10 mouse cellular contexts compared by ENCODE assay signal in genomic region chr16:13673114-13673513, GRCm38 (mm10). TPM values are rescaled to one million over a fixed set of nuclear protein-coding genes. Genes with fewer than 3 reads are reported as not detected.
A peak's percentile ranks its signal among the peaks of the same experiment; 100 is the strongest.
DNase-seq lines count a peak whose midpoint lies in the region; ATAC-seq and TF ChIP-seq lines count a peak whose summit lies in the region.
"Had no signal": no experiment of that assay in that cellular context is flagged by ENCODE, and none has a peak within 500 bp of the region (broad histone marks: within the 10 kb centered on the region; RNA-seq: fewer than 3 reads in every experiment).

No protein-coding gene starts in this region.

- no peak overlapping the region for H3K27ac ChIP-seq in lung, embryonic 14.5 days (ENCODE audit: low read depth)
- no peak overlapping the region for H3K27ac ChIP-seq in forebrain, embryonic 14.5 days (ENCODE audit: low read depth, low read length)
- no peak overlapping the region for H3K27ac ChIP-seq in limb, embryonic 13.5 days
- no peak overlapping the region for H3K27ac ChIP-seq in neural tube, embryonic 15.5 days (replicated peaks)

- no peak for DNase-seq in lung, embryonic 14.5 days
- DNase-seq in lung, adult 18-20 months = no peak
- DNase-seq in forebrain, embryonic 14.5 days (ENCODE audit: low spot score) = no peak
- no peak for DNase-seq in left cerebral cortex, adult 18-20 months (ENCODE audit: low spot score in 2 of 2)
- DNase-seq in urinary bladder, adult 2 months (ENCODE audit: low spot score) = no peak
- DNase-seq in layer of hippocampus, adult 9-10 months (ENCODE audit: low spot score) = no peak

- peak overlapping the region; percentile 97 for H3K4me3 ChIP-seq in lung, embryonic 14.5 days (ENCODE audit: low read depth, low read length)
- H3K4me3 ChIP-seq in forebrain, embryonic 14.5 days (ENCODE audit: low read depth, low read length) = peak overlapping the region; percentile 90; the same call in 1 of the 2 replicates
- H3K4me3 ChIP-seq in limb, embryonic 13.5 days = peak overlapping the region; percentile 96
- H3K4me3 ChIP-seq in neural tube, embryonic 15.5 days (replicated peaks) = peak overlapping the region; percentile 98

- H3K4me1 ChIP-seq in lung, embryonic 14.5 days (ENCODE audit: insufficient read depth) = no peaks in the 10 kb centered on the region
- H3K4me1 ChIP-seq in forebrain, embryonic 14.5 days (ENCODE audit: control insufficient read depth, insufficient read depth, low read length) = peaks cover 9% of the 10 kb centered on the region
- peaks cover 10% of the 10 kb centered on the region for H3K4me1 ChIP-seq in limb, embryonic 13.5 days
- peaks cover 21% of the 10 kb centered on the region for H3K4me1 ChIP-seq in neural tube, embryonic 15.5 days

- no peaks in the 10 kb centered on the region for H3K9me3 ChIP-seq in lung, embryonic 14.5 days (ENCODE audit: low read depth, low read length)
- H3K9me3 ChIP-seq in forebrain, embryonic 14.5 days (replicated peaks; ENCODE audit: control insufficient read depth, low read length) = no peaks in the 10 kb centered on the region
- no peaks in the 10 kb centered on the region for H3K9me3 ChIP-seq in limb, embryonic 13.5 days
- H3K9me3 ChIP-seq in neural tube, embryonic 15.5 days (replicated peaks) = no peaks in the 10 kb centered on the region

- peaks cover 18% of the 10 kb centered on the region for H3K36me3 ChIP-seq in lung, embryonic 14.5 days (ENCODE audit: insufficient read depth)
- peaks cover 18% of the 10 kb centered on the region for H3K36me3 ChIP-seq in forebrain, embryonic 14.5 days (ENCODE audit: control insufficient read depth, insufficient read depth, low read length)
- H3K36me3 ChIP-seq in limb, embryonic 13.5 days = peaks cover 19% of the 10 kb centered on the region
- peaks cover 16% of the 10 kb centered on the region for H3K36me3 ChIP-seq in neural tube, embryonic 15.5 days

- ATAC-seq in lung, embryonic 14.5 days (ENCODE audit: insufficient read depth) = no peak
- ATAC-seq in forebrain, embryonic 14.5 days = no peak
- ATAC-seq in limb, embryonic 13.5 days (ENCODE audit: low FRiP score, low read depth) = no peak
- ATAC-seq in neural tube, embryonic 15.5 days (ENCODE audit: low FRiP score) = no peak

- 76% methylated on average over 5 of the region's 5 CpGs for WGBS in lung, embryonic 14.5 days
- 70% methylated on average over 5 of the region's 5 CpGs for WGBS in forebrain, embryonic 14.5 days
- 86% methylated on average over 5 of the region's 5 CpGs for WGBS in limb, embryonic 13.5 days
- 76% methylated on average over 5 of the region's 5 CpGs for WGBS in neural tube, embryonic 15.5 days

- H3K27me3 ChIP-seq in lung, embryonic 14.5 days (ENCODE audit: insufficient read depth, low read length) = no peaks in the 10 kb centered on the region
- no peaks in the 10 kb centered on the region for H3K27me3 ChIP-seq in forebrain, embryonic 14.5 days (replicated peaks; ENCODE audit: control insufficient read depth, insufficient read depth, low read length)
- H3K27me3 ChIP-seq in limb, embryonic 13.5 days = no peaks in the 10 kb centered on the region
- no peaks in the 10 kb centered on the region for H3K27me3 ChIP-seq in neural tube, embryonic 15.5 days (replicated peaks)

- peak overlapping the region; percentile 75 for H3K4me2 ChIP-seq in lung, embryonic 14.5 days
- H3K4me2 ChIP-seq in forebrain, embryonic 14.5 days (ENCODE audit: low read length) = peak overlapping the region; percentile 59
- peak overlapping the region; percentile 80 for H3K4me2 ChIP-seq in limb, embryonic 13.5 days (replicated peaks)
- H3K4me2 ChIP-seq in neural tube, embryonic 15.5 days = peak overlapping the region; percentile 70

- TF ChIP-seq CTCF in lung, embryonic 14.5 days (IDR thresholded peaks at IDR 0.05; ENCODE audit: low read depth) = no peak

- peak overlapping the region; percentile 92; the same call in 1 of the 2 replicates for H3K9ac ChIP-seq in lung, embryonic 14.5 days
- H3K9ac ChIP-seq in forebrain, embryonic 14.5 days (ENCODE audit: low read length) = no peak overlapping the region
- H3K9ac ChIP-seq in limb, embryonic 13.5 days = no peak overlapping the region; the same call in 1 of the 2 replicates
- H3K9ac ChIP-seq in neural tube, embryonic 15.5 days (replicated peaks) = no peak overlapping the region

RNA-seq across cellular contexts. Expression of gene 3110001I22Rik, which starts 1.4 kb away (rescaled TPM):
- 6.2 and 6.6 TPM in 2 replicates for polyA plus RNA-seq in lung, embryonic 14.5 days (2014; fragmentation: Nextera tagmentation; extraction: Ambion mirVana)
- 8.5 and 8.8 TPM in 2 replicates for polyA plus RNA-seq in forebrain, embryonic 14.5 days (2014; fragmentation: Nextera tagmentation; extraction: Ambion mirVana)
- polyA plus RNA-seq in limb, embryonic 13.5 days (2015; fragmentation: Nextera tagmentation; extraction: Ambion mirVana) = 5.5 and 7.6 TPM in 2 replicates
- 6.0 and 6.3 TPM in 2 replicates for polyA plus RNA-seq in neural tube, embryonic 15.5 days (2015; fragmentation: Nextera tagmentation; extraction: Ambion mirVana)
- 1 to 10 TPM; 3.5 to 4.0 TPM for total RNA-seq in left cerebral cortex, adult 18-20 months (2021)
- 2.6 and 2.9 TPM in 2 replicates for polyA plus RNA-seq in urinary bladder, adult 2 months (2012; rRNA removed)

RNA-seq across cellular contexts. Expression of gene Bfar, which starts 1.5 kb away (rescaled TPM):
- polyA plus RNA-seq in lung, embryonic 14.5 days (2014; fragmentation: Nextera tagmentation; extraction: Ambion mirVana) = 41.2 and 42.2 TPM in 2 replicates
- polyA plus RNA-seq in forebrain, embryonic 14.5 days (2014; fragmentation: Nextera tagmentation; extraction: Ambion mirVana) = 43.2 and 47.5 TPM in 2 replicates
- 52.1 and 56.6 TPM in 2 replicates for polyA plus RNA-seq in limb, embryonic 13.5 days (2015; fragmentation: Nextera tagmentation; extraction: Ambion mirVana)
- 51.4 and 58.1 TPM in 2 replicates for polyA plus RNA-seq in neural tube, embryonic 15.5 days (2015; fragmentation: Nextera tagmentation; extraction: Ambion mirVana)
- total RNA-seq in left cerebral cortex, adult 18-20 months (2021) = 10 to 100 TPM; 32.6 to 36.7 TPM
- 48.4 and 55.7 TPM in 2 replicates for polyA plus RNA-seq in urinary bladder, adult 2 months (2012; rRNA removed)

RNA-seq across cellular contexts. Expression of gene Parn, which starts 5.1 kb away (rescaled TPM):
- 40.9 and 41.7 TPM in 2 replicates for polyA plus RNA-seq in lung, embryonic 14.5 days (2014; fragmentation: Nextera tagmentation; extraction: Ambion mirVana)
- 33.0 and 34.4 TPM in 2 replicates for polyA plus RNA-seq in forebrain, embryonic 14.5 days (2014; fragmentation: Nextera tagmentation; extraction: Ambion mirVana)
- polyA plus RNA-seq in limb, embryonic 13.5 days (2015; fragmentation: Nextera tagmentation; extraction: Ambion mirVana) = 39.6 and 40.8 TPM in 2 replicates
- 28.2 and 35.9 TPM in 2 replicates for polyA plus RNA-seq in neural tube, embryonic 15.5 days (2015; fragmentation: Nextera tagmentation; extraction: Ambion mirVana)
- 10 to 100 TPM; 22.4 to 24.3 TPM for total RNA-seq in left cerebral cortex, adult 18-20 months (2021)
- polyA plus RNA-seq in urinary bladder, adult 2 months (2012; rRNA removed) = 21.4 and 25.4 TPM in 2 replicates

RNA-seq across cellular contexts. Expression of gene Pla2g10, which starts 57.7 kb away (rescaled TPM):
- 0.68 and 0.93 TPM in 2 replicates for polyA plus RNA-seq in lung, embryonic 14.5 days (2014; fragmentation: Nextera tagmentation; extraction: Ambion mirVana)
- 0.16 TPM in 1 of 2 replicates, not detected in the other for polyA plus RNA-seq in forebrain, embryonic 14.5 days (2014; fragmentation: Nextera tagmentation; extraction: Ambion mirVana)
- 0.31 TPM in 1 of 2 replicates, not detected in the other for polyA plus RNA-seq in limb, embryonic 13.5 days (2015; fragmentation: Nextera tagmentation; extraction: Ambion mirVana)
- polyA plus RNA-seq in neural tube, embryonic 15.5 days (2015; fragmentation: Nextera tagmentation; extraction: Ambion mirVana) = 0.41 and 1.4 TPM in 2 replicates
- not detected for total RNA-seq in left cerebral cortex, adult 18-20 months (2021)
- not detected in 2 replicates for polyA plus RNA-seq in urinary bladder, adult 2 months (2012; rRNA removed)
- total RNA-seq: layer of hippocampus, postnatal 10 days had no signal
- polyA plus RNA-seq: cortical plate, adult 2 months had no signal
